Mouse (Mus musculus) spleen, adult 2 months (tissue): ENCODE measurements around the gene Ccdc88c. TPM values are rescaled to one million over a fixed set of nuclear protein-coding genes. Genes with fewer than 3 reads are reported as not detected.

Experiments used
- DNase-seq, 2 experiments: peaks; one replicate each; pipeline versions ENCODE4 v3.0.0 to v3.0.0-alpha.2; 2012 to 2021; ENCODE audit warnings: low spot score in 2 of 2, low read depth in 1 of 2
- H3K27ac ChIP-seq: fragments of 200-500 bp; 2 replicates; pipeline ENCODE4 v1.5.1; 2012; ENCODE audit warnings: low read length, inconsistent platforms; ENCODE audit not compliant: insufficient read depth
- H3K27me3 ChIP-seq: fragments of 200-500 bp; 2 replicates; pipeline ENCODE4 v1.6.1; 2012; ENCODE audit warnings: mild to moderate bottlenecking, moderate library complexity, low read length, inconsistent platforms; ENCODE audit not compliant: control insufficient read depth, insufficient read depth
- H3K36me3 ChIP-seq: fragments of 200-500 bp; 2 replicates; pipeline ENCODE4 v1.6.1; 2012; ENCODE audit warnings: mild to moderate bottlenecking, low read length, inconsistent platforms; ENCODE audit not compliant: control insufficient read depth, insufficient read depth
- H3K4me1 ChIP-seq: fragments of 200-500 bp; 2 replicates; pipeline ENCODE4 v1.6.1; 2011; ENCODE audit warnings: inconsistent platforms; ENCODE audit not compliant: control insufficient read depth, insufficient read depth, insufficient read length
- H3K4me3 ChIP-seq: fragments of 200-500 bp; 2 replicates; pipeline ENCODE4 v1.5.1; 2011; ENCODE audit warnings: mild to moderate bottlenecking, inconsistent platforms; ENCODE audit not compliant: insufficient read depth, insufficient read length; ENCODE audit errors: extremely low read depth
- CTCF ChIP-seq: fragments of 200-500 bp; IDR thresholded peaks from 2 replicates; pipeline ENCODE4 v1.5.1; 2011; ENCODE audit warnings: mild to moderate bottlenecking, inconsistent platforms; ENCODE audit not compliant: insufficient read depth, insufficient read length, insufficient replicate concordance; ENCODE audit errors: extremely low read depth
- POLR2A ChIP-seq: fragments of 200-500 bp; IDR thresholded peaks from 2 replicates; pipeline ENCODE4 v1.6.1; 2011; ENCODE audit warnings: low read depth, low read length, inconsistent platforms
- WGBS: fragments of 180-500 bp; shearing (Covaris S2); methylation state at CpG from one replicate; pipeline ENCODE4 v1.1.7; 2018; 5-methylcytosine and 5-hydroxymethylcytosine counted together
- polyA plus RNA-seq: library from polyadenylated mRNA; depleted of rRNA; stranded (reverse); fragments of >200 nt; gene quantifications from 2 replicates; pipeline ENCODE4 v1.2.3, GENCODE M21; 2012

Ccdc88c gene
- polyA plus RNA-seq, 1 experiment: 48.3 TPM

GRCm38 (mm10) chr12:100936116-100936515, 92.7 kb downstream of the Ccdc88c start:
- H3K4me3 ChIP-seq: no peak overlapping the region
- TF ChIP-seq POLR2A (no peak), CTCF (peak; percentile 71; the same call in 1 of the 2 replicates)
- peak; percentile 41 to 62 for DNase-seq
- peaks cover 71% of the 10 kb centered on the region for H3K36me3 ChIP-seq
- WGBS: 20% methylated on average over 2 of the region's 2 CpGs
- no peak overlapping the region for H3K27ac ChIP-seq
- 0 out of 2 replicates have a peak, but pooled peaks cover 4% of the 10 kb centered on the region for H3K4me1 ChIP-seq
- no peaks in the 10 kb centered on the region for H3K27me3 ChIP-seq

- H3K27ac ChIP-seq: no peak overlapping the region
- H3K27me3 ChIP-seq: no peaks in the 10 kb centered on the region
- no peak for DNase-seq
- 0 out of 2 replicates have a peak, but pooled peaks cover 4% of the 10 kb centered on the region for H3K4me1 ChIP-seq
- no peak overlapping the region for H3K4me3 ChIP-seq
- TF ChIP-seq CTCF (no peak), POLR2A (no peak)
- 91% methylated on average over 5 of the region's 5 CpGs for WGBS
- peaks cover 71% of the 10 kb centered on the region for H3K36me3 ChIP-seq
Observed at GRCm38 (mm10) chr12:100934796-100935195, 94.1 kb downstream of the Ccdc88c start.

DNA sequence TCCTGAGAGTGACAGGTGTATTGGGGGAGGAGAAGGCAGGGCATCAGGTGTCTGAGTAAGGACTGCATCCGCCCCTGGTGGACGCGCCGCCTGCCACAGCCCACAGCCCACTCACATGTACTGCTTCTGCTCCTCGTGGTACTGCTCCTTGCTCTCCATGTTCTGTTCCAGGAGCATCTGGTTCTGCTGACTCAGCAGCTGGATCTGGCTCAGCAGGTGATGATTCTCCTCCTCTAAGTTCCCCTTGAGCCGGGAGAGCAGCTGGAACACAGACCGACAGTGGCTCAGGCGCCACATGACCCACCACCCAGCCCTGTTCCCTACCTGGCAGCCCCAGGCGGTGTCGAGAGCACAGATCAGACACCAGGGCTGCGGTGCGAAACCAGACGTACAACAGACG, 97.2 kb downstream of the Ccdc88c start:
- Histone ChIP-seq H3K27ac (no peak overlapping the region), H3K4me1 (peaks cover 5% of the 10 kb centered on the region; the same call in 1 of the 2 replicates), H3K36me3 (peaks cover 69% of the 10 kb centered on the region), H3K4me3 (no peak overlapping the region), H3K27me3 (no peaks in the 10 kb centered on the region)
- TF ChIP-seq POLR2A (no peak), CTCF (no peak)
- no peak for DNase-seq
- 97% methylated on average over 14 of the region's 14 CpGs for WGBS

DNA sequence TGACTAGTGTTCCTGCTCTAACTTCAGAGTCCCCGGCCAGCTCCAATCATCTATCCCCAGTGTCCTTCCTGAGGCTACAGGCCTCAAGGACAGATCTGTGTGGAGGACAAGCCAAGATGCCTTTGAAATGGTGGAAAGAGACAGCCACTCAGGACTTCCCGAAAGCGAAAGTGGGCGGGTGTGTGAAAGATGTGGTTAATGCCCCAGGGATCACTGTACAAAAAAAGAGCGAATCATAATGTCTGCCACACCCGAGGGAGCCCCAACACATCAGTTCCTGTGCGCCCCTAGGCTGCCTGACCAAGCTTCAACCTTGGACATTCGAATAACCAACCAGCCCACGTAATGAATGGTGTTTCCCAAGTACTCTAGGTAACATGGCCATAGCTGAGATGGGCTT, 100.6 kb downstream of the Ccdc88c start:
- 58% methylated on average over 9 of the region's 9 CpGs for WGBS
- Histone ChIP-seq H3K4me1 (peaks cover 5% of the 10 kb centered on the region; the same call in 1 of the 2 replicates), H3K27me3 (no peaks in the 10 kb centered on the region), H3K27ac (peak overlapping the region; percentile 19; the same call in 1 of the 2 replicates), H3K36me3 (peaks cover 61% of the 10 kb centered on the region), H3K4me3 (no peak overlapping the region)
- no peak for DNase-seq
- no peak for TF ChIP-seq CTCF
- no peak for TF ChIP-seq POLR2A

DNA sequence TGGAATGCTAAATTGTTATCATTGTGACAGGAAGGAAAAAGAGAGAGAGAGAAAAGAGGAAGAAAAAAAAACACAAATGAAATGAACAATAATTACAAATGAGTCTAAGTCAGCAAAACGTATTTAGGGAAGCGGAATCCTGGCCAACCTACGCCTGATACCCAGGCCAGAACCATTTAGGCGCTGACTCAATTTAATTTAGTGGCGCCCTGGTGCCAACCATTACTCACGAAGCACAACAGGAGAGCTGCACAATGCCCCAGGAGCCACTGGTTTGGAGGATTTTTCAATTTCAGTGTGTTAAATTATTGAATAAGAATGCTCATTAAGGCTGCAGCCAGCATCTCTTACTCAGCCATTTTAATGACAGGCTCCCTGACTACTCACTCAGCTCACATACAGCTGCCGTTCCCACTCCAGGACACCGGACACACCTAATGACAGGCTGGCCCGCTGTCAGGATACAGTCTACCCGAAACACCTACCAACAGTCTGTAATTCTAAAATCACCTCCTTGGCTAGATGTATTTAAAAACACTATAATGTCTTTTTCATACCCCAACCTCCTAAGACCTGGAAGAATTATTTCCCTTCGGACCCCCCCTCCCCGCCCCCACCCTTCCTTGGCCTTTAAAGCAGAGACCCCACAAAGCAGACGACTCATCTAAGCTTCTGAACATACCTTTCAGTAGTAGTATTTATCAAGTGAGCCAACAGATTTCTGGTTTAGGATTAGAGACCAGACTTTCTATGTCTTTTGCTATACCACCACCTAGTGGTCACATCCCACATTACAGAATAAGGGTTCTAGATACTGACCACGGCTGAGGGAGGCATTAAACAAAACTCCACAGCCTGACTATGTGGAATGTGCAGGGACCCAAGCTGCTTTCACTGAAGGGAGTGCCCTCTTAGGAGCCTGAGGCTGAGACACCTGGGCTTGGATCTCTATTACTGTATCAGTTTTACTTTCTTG, 102.9 kb downstream of the Ccdc88c start:
- TF ChIP-seq CTCF (0 out of 2 replicates have a peak, but pooled peaks have one; percentile 9), POLR2A (no peak)
- Histone ChIP-seq H3K27me3 (no peaks in the 10 kb centered on the region), H3K27ac (no peak overlapping the region), H3K4me3 (no peak overlapping the region), H3K36me3 (peaks cover 58% of the 10 kb centered on the region), H3K4me1 (peaks cover 5% of the 10 kb centered on the region; the same call in 1 of the 2 replicates)
- DNase-seq: peak; percentile 41 to 48
- WGBS: 77% methylated on average over 14 of the region's 14 CpGs

DNA sequence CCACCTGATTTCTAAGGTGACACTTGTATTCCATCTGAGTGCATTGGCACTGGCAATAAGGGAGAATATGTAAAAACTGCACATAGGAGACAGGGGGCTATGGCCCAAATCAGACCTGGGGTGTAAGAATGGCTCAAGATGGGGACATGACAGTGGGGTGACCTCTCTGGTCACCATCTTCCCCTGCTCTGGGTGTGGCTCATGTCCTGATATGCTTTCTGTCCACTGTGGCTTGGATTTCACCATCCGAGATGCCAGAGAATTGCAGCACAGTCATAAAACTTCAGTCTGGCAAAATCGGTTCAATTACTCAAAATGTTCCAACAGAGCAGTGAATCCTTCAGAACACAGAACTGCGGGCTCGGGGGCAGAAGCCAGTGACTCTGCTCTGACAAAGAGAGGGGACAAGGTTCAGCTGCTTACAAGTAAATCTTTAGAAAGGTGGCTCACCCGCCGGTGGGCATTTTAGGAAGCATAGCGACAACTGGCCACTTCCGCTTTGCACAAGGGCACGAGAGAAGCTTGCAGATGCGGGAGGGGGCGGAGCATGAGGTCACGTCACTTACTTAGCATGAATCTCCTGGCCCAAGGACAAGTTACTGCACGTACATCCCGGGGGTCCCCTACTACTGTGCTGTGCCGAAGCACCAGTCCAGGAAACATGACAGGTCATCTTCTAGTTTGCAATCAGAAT, 104.1 kb downstream of the Ccdc88c start:
- peaks cover 54% of the 10 kb centered on the region for H3K36me3 ChIP-seq
- no peak overlapping the region for H3K4me3 ChIP-seq
- no peaks in the 10 kb centered on the region for H3K27me3 ChIP-seq
- no peak for TF ChIP-seq POLR2A
- TF ChIP-seq CTCF: no peak
- 69% methylated on average over 15 of the region's 15 CpGs for WGBS
- H3K27ac ChIP-seq: no peak overlapping the region
- no peak for DNase-seq
- peaks cover 5% of the 10 kb centered on the region; the same call in 1 of the 2 replicates for H3K4me1 ChIP-seq
